Mouse (Mus musculus) Patski (cell line): ENCODE results near the gene Plekha6. TPM values are rescaled to one million over a fixed set of nuclear protein-coding genes. Genes with fewer than 3 reads are reported as not detected.

Source experiments
- ATAC-seq: fragments of 100-300 bp; one replicate; pipeline ENCODE4 v1.8.0; 2021
- CTCF ChIA-PET: fragments of 350-600 bp; sonication (Branson Sonifier 250); formaldehyde crosslinking; loops from one replicate; lab custom pipeline; 2022; ENCODE audit warnings: inconsistent platforms; lab: Charles Lee
- POLR2A ChIA-PET: fragments of 350-600 bp; sonication (Branson Sonifier 250); formaldehyde crosslinking; loops from one replicate; lab custom pipeline; 2022; ENCODE audit warnings: antibody characterized with exemption, inconsistent platforms; lab: Charles Lee
- DNase-seq: peaks from one replicate; pipeline ENCODE4 v3.0.0-alpha.2; 2011; ENCODE audit warnings: low read depth, low spot score
- H3K27me3 ChIP-seq: fragments of 371-371 bp; one replicate; pipeline ENCODE4 v1.5.1; 2021
- CTCF ChIP-seq: fragments of 100-300 bp; IDR thresholded peaks from one replicate; pipeline ENCODE4 v1.5.1; 2021
- in situ Hi-C: fragments of 300-500 bp; cut with MboI; formaldehyde crosslinking; loops from 3 replicates; pipeline ENCODE4 v1.11.1; 2018; ENCODE audit warnings: low pct_unique_long_range_greater_than_20kb, mixed read lengths
- polyA plus RNA-seq: library from polyadenylated mRNA; unstranded; gene quantifications from one replicate; pipeline ENCODE4 v1.2.3, GENCODE M21; 2021

Gene Plekha6
- polyA plus RNA-seq, 1 experiment from 2014 or later: 17.6 TPM

GRCm38 (mm10) chr1:133228809-133229487 is 64.9 kb downstream of the Plekha6 start:
- TF ChIP-seq CTCF: no peak
- CTCF ChIA-PET: interaction anchor here (1.1 to 7.0 kb wide), 5 partner anchors 17 to 78 kb away, joined by 3 to 40 read pairs (median 3); no protein-coding TSS in a partner anchor
- DNase-seq (no peak), ATAC-seq (no peak)
- POLR2A ChIA-PET: no interaction called here
- in situ Hi-C loops: loop anchor here (5.0 kb wide), 1 partner anchor 73 kb away; no protein-coding TSS in a partner anchor
- no peaks in the 10 kb centered on the region for H3K27me3 ChIP-seq

- CTCF ChIA-PET: interaction anchor here (0.6 to 1.7 kb wide), 3 partner anchors 25 to 51 kb away, joined by 3 to 4 read pairs (median 3); no protein-coding TSS in a partner anchor
- POLR2A ChIA-PET: no interaction called here
These were observed 67.6 kb downstream of the Plekha6 start for GRCm38 (mm10) chr1:133231523-133232193.

GRCm38 (mm10) chr1:133235909-133236308 is 71.9 kb downstream of the Plekha6 start:
- ATAC-seq (no peak), DNase-seq (no peak)
- no peak for TF ChIP-seq CTCF
- no peaks in the 10 kb centered on the region for H3K27me3 ChIP-seq
- in situ Hi-C loops: no loop called here
- ChIA-PET POLR2A (no interaction called here), CTCF (interaction anchor here (0.7 to 1.4 kb wide), 3 partner anchors 9 to 23 kb away, joined by 3 read pairs; no protein-coding TSS in a partner anchor)

More at GRCm38 (mm10) chr1:133231523-133232193, 67.6 kb downstream of the Plekha6 start:
- TF ChIP-seq CTCF: no peak
- ATAC-seq (no peak), DNase-seq (no peak)
- no peaks in the 10 kb centered on the region for H3K27me3 ChIP-seq
- in situ Hi-C loops: no loop called here

GRCm38 (mm10) chr1:133236693-133237440 is 72.9 kb downstream of the Plekha6 start:
- no peak for TF ChIP-seq CTCF
- ATAC-seq (peak; percentile 55), DNase-seq (no peak)
- CTCF ChIA-PET: interaction anchor here (0.7 to 1.4 kb wide), 4 partner anchors 22 to 458 kb away, joined by 3 to 6 read pairs (median 3); no protein-coding TSS in a partner anchor
- no peaks in the 10 kb centered on the region for H3K27me3 ChIP-seq
- POLR2A ChIA-PET: no interaction called here
- in situ Hi-C loops: no loop called here

DNA sequence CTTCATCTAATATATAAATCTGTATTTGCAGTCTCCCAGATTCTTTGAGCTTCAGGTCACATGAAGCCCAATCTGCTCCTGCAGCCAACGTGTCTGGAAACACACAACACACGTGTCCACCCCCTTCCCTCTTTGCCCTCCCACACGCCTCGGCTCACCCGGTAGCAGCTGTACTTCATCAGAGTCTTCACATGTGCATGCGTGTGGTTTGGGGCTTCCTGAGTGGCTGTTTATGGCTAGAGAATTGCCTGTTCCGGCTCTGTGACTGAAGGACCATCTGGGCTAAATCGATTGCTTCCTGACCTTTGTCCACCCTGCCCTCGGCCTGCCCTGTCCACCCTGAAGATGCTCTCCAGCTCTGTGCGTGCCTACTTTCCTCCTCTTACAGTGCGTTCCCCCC is 73.7 kb downstream of the Plekha6 start:
- ATAC-seq (no peak), DNase-seq (no peak)
- POLR2A ChIA-PET: interaction anchor here (0.6 kb wide), 1 partner anchor 109 kb away, joined by 3 read pairs; no protein-coding TSS in a partner anchor
- H3K27me3 ChIP-seq: no peaks in the 10 kb centered on the region
- in situ Hi-C loops: no loop called here
- CTCF ChIA-PET: interaction anchor here (0.8 to 1.3 kb wide), 2 partner anchors 26 to 69 kb away, joined by 3 to 6 read pairs; no protein-coding TSS in a partner anchor
- TF ChIP-seq CTCF: no peak

GRCm38 (mm10) chr1:133239121-133239812 is 75.3 kb downstream of the Plekha6 start:
- DNase-seq: no peak
- POLR2A ChIA-PET: no interaction called here

GRCm38 (mm10) chr1:133239813-133240160 is 75.8 kb downstream of the Plekha6 start:
- DNase-seq: no peak
- TF ChIP-seq CTCF: no peak
- no peaks in the 10 kb centered on the region for H3K27me3 ChIP-seq

More at GRCm38 (mm10) chr1:133239121-133239812, 75.3 kb downstream of the Plekha6 start:
- no peaks in the 10 kb centered on the region for H3K27me3 ChIP-seq
- ATAC-seq: no peak
- in situ Hi-C loops: no loop called here
- CTCF ChIA-PET: no interaction called here
- no peak for TF ChIP-seq CTCF

DNA sequence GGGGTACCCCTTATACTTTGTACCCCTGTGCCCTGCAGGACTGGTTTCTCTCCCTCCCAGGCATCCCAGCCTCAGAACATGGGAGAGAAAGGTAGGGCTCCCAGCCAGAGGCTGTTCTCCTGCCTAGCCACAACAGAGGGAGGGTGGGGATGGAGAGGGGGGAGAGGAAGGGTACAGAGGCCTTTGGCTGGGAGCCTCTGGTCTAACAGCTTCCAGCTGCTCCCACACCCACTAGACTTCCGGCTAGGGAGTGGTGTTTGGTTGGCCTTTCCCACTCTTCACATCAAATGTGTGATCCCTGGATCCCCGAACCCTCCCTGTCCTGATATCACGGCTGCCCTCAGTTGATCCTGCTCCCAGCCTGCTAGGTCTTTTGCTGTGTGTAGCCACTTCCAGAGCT is 76.9 kb downstream of the Plekha6 start:
- no peaks in the 10 kb centered on the region for H3K27me3 ChIP-seq
- in situ Hi-C loops: no loop called here
- no peak for TF ChIP-seq CTCF
- DNase-seq (no peak), ATAC-seq (no peak)
- POLR2A ChIA-PET: interaction anchor here (0.6 kb wide), 1 partner anchor 72 kb away, joined by 3 read pairs; no protein-coding TSS in a partner anchor
- CTCF ChIA-PET: interaction anchor here (0.7 kb wide), 1 partner anchor 66 kb away, joined by 3 read pairs; no protein-coding TSS in a partner anchor

More at GRCm38 (mm10) chr1:133239813-133240160, 75.8 kb downstream of the Plekha6 start:
- POLR2A ChIA-PET: no interaction called here
- CTCF ChIA-PET: no interaction called here
- in situ Hi-C loops: no loop called here
- ATAC-seq: no peak

DNA sequence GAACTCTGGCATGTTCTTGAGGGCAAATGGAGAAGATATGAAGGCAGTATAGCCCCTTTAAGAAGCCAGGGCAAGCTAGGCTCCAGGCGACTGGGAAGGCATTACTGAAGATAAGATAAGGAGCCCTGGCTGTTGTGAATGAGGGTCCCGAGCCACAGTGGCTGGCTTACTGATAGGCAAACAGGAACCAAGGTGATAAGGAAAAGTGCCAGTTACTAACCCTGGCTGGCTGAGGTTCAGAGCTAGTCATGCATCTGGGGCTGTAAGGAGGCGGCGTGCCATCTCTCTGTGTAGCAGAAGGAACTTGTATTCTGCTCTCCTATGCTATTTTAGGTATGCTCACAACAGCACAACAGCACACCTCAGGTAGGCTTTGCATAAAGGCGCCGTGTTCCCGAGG is 80.7 kb downstream of the Plekha6 start:
- ATAC-seq: no peak

More for the DNA sequence above, 80.7 kb downstream of the Plekha6 start:
- in situ Hi-C loops: no loop called here
- TF ChIP-seq CTCF: no peak
- no peak for DNase-seq
- H3K27me3 ChIP-seq: no peaks in the 10 kb centered on the region
- ChIA-PET POLR2A (interaction anchor here (0.6 kb wide), 1 partner anchor 229 kb away, joined by 4 read pairs; no protein-coding TSS in a partner anchor), CTCF (interaction anchor here (2.2 kb wide), 1 partner anchor 62 kb away, joined by 9 read pairs; no protein-coding TSS in a partner anchor)
